Mouse (Mus musculus): Measurements from ENCODE around the gene Fat3.

The Fat3 gene

GRCm38 (mm10) chr9:16007516-16007915 lies 493.6 kb downstream of the Fat3 start:
- DNase-seq: no peak

GRCm38 (mm10) chr9:16002991-16003390 lies 498.1 kb downstream of the Fat3 start:
- DNase-seq: no peak

GRCm38 (mm10) chr9:15994762-15995161 lies 506.3 kb downstream of the Fat3 start:
- DNase-seq: no peak

- DNase-seq: no peak
Observed at GRCm38 (mm10) chr9:15994177-15994576, 506.9 kb downstream of the Fat3 start.

GRCm38 (mm10) chr9:15992158-15992846 lies 508.8 kb downstream of the Fat3 start:
- DNase-seq: no peak

- DNase-seq: no peak
Observed at GRCm38 (mm10) chr9:15978317-15978716, 522.8 kb downstream of the Fat3 start.

GRCm38 (mm10) chr9:15976959-15977663 lies 524.0 kb downstream of the Fat3 start:
- DNase-seq: peak; percentile 46 to 53

- no peak for DNase-seq
Observed at GRCm38 (mm10) chr9:15975999-15976398, 525.1 kb downstream of the Fat3 start.

GRCm38 (mm10) chr9:15972201-15972600 lies 528.9 kb downstream of the Fat3 start:
- no peak for DNase-seq

- DNase-seq: no peak
Observed at GRCm38 (mm10) chr9:15971393-15971792, 529.7 kb downstream of the Fat3 start.

GRCm38 (mm10) chr9:15964198-15964597 lies 536.9 kb downstream of the Fat3 start:
- DNase-seq: peak; percentile 7 to 36

- no peak for DNase-seq
Observed at GRCm38 (mm10) chr9:15962886-15963285, 538.2 kb downstream of the Fat3 start.

GRCm38 (mm10) chr9:15958224-15958787 lies 542.8 kb downstream of the Fat3 start:
- DNase-seq: peak in 1 of 2 experiments; percentile 18

- no peak for DNase-seq
Observed at GRCm38 (mm10) chr9:15957816-15958215, 543.3 kb downstream of the Fat3 start.

GRCm38 (mm10) chr9:15955147-15955782 lies 545.8 kb downstream of the Fat3 start:
- no peak for DNase-seq

- DNase-seq: no peak
Observed at GRCm38 (mm10) chr9:15954338-15954704, 546.8 kb downstream of the Fat3 start.

- no peak for DNase-seq
Observed at GRCm38 (mm10) chr9:15953585-15954337, 547.3 kb downstream of the Fat3 start.

- DNase-seq: no peak
Observed at GRCm38 (mm10) chr9:15948086-15948485, 553.0 kb downstream of the Fat3 start.

GRCm38 (mm10) chr9:15944182-15944581 lies 556.9 kb downstream of the Fat3 start:
- no peak for DNase-seq

GRCm38 (mm10) chr9:15943486-15944153 lies 557.5 kb downstream of the Fat3 start:
- no peak for DNase-seq

- no peak for DNase-seq
Observed at GRCm38 (mm10) chr9:15941818-15942217, 559.3 kb downstream of the Fat3 start.
